In genomic region chr11:34178752-34179151, GRCm38 (mm10) we compare ENCODE assay signal across 28 mouse cellular contexts. TPM values are rescaled to one million over a fixed set of nuclear protein-coding genes. Genes with fewer than 3 reads are reported as not detected.
DNase-seq lines count a peak whose midpoint lies in the region; TF ChIP-seq lines count a peak whose summit lies in the region.
"Had no signal": no experiment of that assay in that cellular context is flagged by ENCODE, and none has a peak within 500 bp of the region (broad histone marks: within the 10 kb centered on the region; RNA-seq: fewer than 3 reads in every experiment).

No protein-coding gene starts in this region.

- H3K27ac ChIP-seq in gastrocnemius, adult 2 months = 0 out of 2 replicates have a peak overlapping the region, but pooled peaks have one; percentile 10
- H3K27ac ChIP-seq: embryonic facial prominence, embryonic 13.5 days; embryonic facial prominence, embryonic 15.5 days; forebrain, embryonic 12.5 days had no signal

- intact Hi-C loops in gastrocnemius, adult 2 months (cut with DNase I) = no loop called here

- peak; percentile 55 for DNase-seq in adrenal gland, postnatal 10 days
- no peak for DNase-seq in adrenal gland, adult 18-20 months (ENCODE audit: low spot score in 2 of 2)
- DNase-seq in gastrocnemius, adult 2 months = peak; percentile 38
- DNase-seq in gastrocnemius, postnatal 4 days (ENCODE audit: low spot score in 2 of 2) = no peak
- DNase-seq in gastrocnemius, postnatal 25 days = peak; percentile 23
- DNase-seq in gastrocnemius, postnatal 10 days = no peak
- DNase-seq in gonadal fat pad, adult 2 months (ENCODE audit: low read depth) = peak; percentile 60
- DNase-seq in natural killer cell, adult 2 months (ENCODE audit: low spot score in 2 of 2) = no peak
- DNase-seq: cerebellum, adult 11 months; cerebellum, adult 18-20 months; cerebellum, adult 8-10 months; cerebellum, adult 9-11 months; cerebellum, postnatal 14 days; cerebellum, postnatal 36 days; embryo, embryonic 11 days had no signal

- TF ChIP-seq CTCF in gastrocnemius, adult 2 months (IDR thresholded peaks at IDR 0.05) = no peak

- no peak overlapping the region for H3K4me3 ChIP-seq in gastrocnemius, adult 2 months
- H3K4me3 ChIP-seq: embryonic facial prominence, embryonic 13.5 days; embryonic facial prominence, embryonic 15.5 days; erythroblast, embryonic 14.5 days; forebrain, embryonic 12.5 days had no signal

RNA-seq across cellular contexts. Expression of gene Foxi1, which starts 29.1 kb away (rescaled TPM):
- not detected for total RNA-seq in adrenal gland, postnatal 10 days (2021)
- not detected for total RNA-seq in adrenal gland, adult 18-20 months (2021)
- not detected for total RNA-seq in gastrocnemius, adult 2 months (2021)
- not detected for total RNA-seq in gastrocnemius, postnatal 4 days (2021)
- total RNA-seq in gastrocnemius, postnatal 25 days (2021) = not detected
- total RNA-seq in gastrocnemius, postnatal 10 days (2021) = not detected
- polyA plus RNA-seq in gonadal fat pad, adult 2 months (2012; rRNA removed) = 22.2 and 29.9 TPM in 2 replicates
- total RNA-seq: adrenal gland, postnatal 36 days; common myeloid progenitor, adult 5-6 weeks; ES-E14; MEL had no signal
- polyA plus RNA-seq: brain, embryonic 14.5 days; C2C12; embryonic facial prominence, embryonic 11.5 days; embryonic facial prominence, embryonic 13.5 days; forebrain, embryonic 12.5 days; forebrain, embryonic 14.5 days; forebrain, embryonic 16.5 days had no signal

Comparison
In these comparisons a context has a peak if more than half of its experiments do, and no peak if none do; other contexts are left out.
1. DNase-seq: peak in adrenal gland, postnatal 10 days (single experiment), gastrocnemius, adult 2 months (single experiment), gastrocnemius, postnatal 25 days (single experiment) and gonadal fat pad, adult 2 months (single experiment); none in adrenal gland, adult 18-20 months (0 of 2), gastrocnemius, postnatal 4 days (0 of 2), gastrocnemius, postnatal 10 days (single experiment) and natural killer cell, adult 2 months (0 of 2).